Mouse (Mus musculus) activated CD4-positive, CD25-positive, alpha-beta regulatory T cell (primary cell): ENCODE results near the gene Cp. TPM values are rescaled to one million over a fixed set of nuclear protein-coding genes. Genes with fewer than 3 reads are reported as not detected.

Experiments
- polyA plus RNA-seq, 2 experiments: library from polyadenylated mRNA; unstranded; fragments of 100-300 nt; shearing (Covaris generic); gene quantifications; one replicate each; pipeline ENCODE4 v1.2.1; 2017

Cp gene
- polyA plus RNA-seq, result 1 to 10 TPM in 1 of 2 experiments, not detected in 1; 2.3 TPM

DNA sequence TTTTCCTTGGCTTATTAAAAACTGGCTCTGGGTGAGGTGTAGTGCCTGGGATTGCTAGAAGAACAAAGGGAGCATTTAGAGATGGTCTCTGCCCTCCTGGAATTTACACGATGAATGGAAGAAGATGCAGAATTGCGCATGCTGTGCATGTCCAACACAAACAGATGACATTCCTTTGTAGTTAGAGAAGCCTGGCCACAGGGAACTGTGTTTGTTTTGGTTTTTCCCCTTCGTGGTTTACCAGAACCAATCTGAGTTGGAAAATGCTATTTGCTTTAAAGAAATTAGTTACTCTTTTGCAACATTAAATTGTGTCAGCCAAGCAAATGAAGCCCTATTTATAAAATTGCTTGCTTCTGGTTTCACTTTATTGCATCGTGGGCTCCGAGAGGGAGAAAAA is at the start of gene Cp:
TSS of gene Cp (plus strand) at position 170 of the 400 bp plus-strand sequence.

DNA sequence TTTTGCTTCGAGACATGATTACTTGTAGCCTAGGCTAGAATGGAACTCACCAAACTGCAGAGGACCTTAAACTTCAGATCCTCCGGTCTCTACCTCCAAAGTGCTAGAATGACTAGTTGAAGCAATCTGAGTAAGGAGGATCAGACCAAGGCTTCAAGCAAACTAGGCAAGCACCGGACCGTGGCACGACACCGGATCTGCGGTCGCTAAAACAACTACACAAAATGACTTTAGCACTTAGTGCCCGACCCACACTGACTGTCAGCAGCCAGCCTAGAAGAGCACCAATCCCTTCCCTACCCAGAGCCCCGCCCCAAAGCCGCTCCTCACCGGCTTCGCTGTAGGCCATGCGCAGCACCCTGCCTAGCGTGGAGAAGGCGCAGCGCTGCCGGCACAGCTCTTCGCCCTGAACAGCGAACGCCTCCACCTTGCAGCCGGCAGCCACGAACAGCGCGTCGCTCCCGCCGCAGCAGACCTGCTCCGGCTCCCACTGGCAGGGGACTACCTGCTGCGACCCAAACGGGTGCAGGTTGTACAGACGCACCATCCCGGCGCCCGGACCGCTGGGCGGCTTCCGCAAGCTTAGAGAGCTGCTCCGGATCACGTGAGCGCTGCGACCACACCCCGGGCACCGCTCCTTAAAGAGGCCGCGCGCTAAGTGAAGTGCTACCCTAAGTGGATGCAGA is 78.0 kb downstream of the Cp start, which contains the start of gene Hps3:
TSS of gene Hps3 (minus strand) at position 597 of the 686 bp plus-strand sequence.

DNA sequence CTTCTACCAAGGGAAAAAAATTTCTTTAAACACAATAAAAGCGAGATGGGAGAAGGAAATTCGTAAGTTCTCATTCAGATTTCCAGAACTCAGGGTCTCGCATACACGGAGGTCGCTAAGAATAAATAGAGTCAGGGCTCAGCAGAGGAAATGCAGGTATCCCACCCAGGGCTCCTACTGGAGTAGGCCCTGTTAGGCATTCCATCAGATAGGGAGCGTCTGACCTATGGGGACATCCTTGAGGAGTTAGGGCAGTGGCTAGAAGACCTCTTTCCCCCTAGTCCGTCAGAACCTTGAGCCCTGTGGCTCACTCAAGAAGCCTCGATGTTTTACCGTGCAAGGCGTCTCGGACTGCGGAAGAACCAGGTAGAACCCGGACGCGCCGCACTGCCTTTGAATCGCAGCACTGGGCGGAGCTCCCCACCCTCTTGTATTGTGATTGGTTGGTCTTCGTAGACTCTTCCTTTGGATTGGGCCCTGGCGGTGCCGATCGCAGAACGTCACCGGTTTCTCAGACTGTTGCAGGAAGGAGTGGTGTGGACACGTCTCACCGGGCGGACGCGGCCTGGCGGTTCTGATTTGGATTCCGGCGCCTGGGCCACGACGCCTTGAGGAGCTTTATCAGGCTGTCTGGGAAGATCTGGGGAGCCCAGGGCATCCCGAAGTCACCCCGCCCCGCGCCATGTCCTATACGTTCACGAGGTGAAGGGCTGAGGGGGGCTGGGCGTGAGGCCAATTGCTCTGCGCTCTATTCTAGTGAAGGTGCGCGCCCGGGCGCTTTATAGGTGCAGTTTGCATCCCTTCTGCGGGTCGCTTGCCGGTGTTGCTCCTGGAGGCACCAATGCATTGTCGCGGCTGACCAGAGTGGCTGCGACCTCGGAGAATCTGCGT is 100.7 kb downstream of the Cp start, which contains the start of gene Hltf:
TSS of gene Hltf (plus strand) at position 506 of the 891 bp plus-strand sequence.

Other genes starting within 250 kb of the Cp start
- gene Hps3, start 78.3 kb downstream of the Cp start, polyA plus RNA-seq, result 10 to 100 TPM; 34.4 to 45.6 TPM
- gene Hltf, start 100.8 kb downstream of the Cp start, polyA plus RNA-seq, result 10 to 100 TPM; 49.8 to 64.5 TPM
- gene Gyg, start 198.3 kb downstream of the Cp start, polyA plus RNA-seq, result 10 to 100 TPM; 51.6 to 66.3 TPM